Mouse (Mus musculus): ENCODE data around the gene Aox2.

The Aox2 gene

DNA sequence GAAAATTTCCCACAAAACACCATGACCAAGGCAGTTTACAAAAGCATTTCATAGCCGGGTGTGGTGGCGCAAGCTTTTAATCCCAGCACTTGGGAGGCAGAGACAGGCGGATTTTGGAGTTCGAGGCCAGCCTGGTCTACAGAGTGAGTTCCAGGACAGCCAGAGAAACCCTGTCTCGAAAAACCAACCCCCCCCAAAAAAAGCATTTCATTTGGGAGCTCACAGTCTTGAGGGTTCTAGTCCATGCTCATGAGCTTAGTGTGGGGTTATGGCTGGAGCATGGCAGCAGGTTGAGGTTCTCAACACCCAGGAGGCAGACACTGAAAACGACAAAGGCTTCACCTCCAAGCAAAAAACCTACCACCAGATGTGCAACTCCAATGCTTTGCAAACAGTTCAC, 130.0 kb downstream of the Aox2 start:
- DNase-seq: no peak

GRCm38 (mm10) chr1:58409553-58410197, 131.5 kb downstream of the Aox2 start:
- DNase-seq: no peak

- DNase-seq: no peak
Measured at GRCm38 (mm10) chr1:58410198-58410588, 132.1 kb downstream of the Aox2 start.

DNA sequence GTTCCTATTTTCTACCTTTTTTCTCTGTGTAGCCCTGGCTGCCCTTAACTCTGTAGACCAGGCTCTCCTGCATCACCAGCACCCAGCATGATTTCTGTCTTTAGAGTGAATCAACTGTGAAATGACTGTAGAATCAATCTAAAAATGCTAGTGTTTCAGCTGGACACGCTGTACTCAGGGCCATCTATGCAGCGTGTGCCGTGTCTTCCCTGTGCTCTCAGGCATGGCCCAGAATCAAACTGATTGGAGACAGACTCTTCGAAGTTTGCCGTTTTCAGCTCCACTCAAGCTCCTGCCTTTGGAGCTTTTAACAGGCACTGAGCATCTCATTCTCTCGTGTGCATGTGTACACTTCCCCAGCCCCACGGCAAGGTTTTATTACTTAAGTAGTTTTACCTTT, 132.7 kb downstream of the Aox2 start:
- no peak for DNase-seq

- DNase-seq: no peak
Measured at GRCm38 (mm10) chr1:58415442-58415841, 137.3 kb downstream of the Aox2 start.

DNA sequence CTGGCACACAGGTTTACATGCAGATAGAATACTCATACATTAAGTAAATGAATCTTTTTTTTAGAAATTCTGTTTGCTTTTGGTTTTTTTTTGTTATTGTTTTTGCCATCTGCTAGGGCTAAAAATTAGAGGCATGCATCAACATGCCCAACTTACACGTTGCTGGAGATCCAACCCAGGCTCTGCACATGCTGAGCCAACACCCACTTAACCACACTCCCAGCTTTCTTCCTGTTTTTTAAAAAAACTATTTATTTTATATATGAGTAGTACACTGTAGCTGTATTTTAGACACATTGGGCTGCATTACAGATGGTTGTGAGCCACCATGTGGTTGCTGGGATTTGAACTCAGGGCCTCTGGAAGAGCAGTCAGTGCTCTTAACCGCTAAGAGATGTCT, 137.9 kb downstream of the Aox2 start:
- DNase-seq: no peak

GRCm38 (mm10) chr1:58420032-58420431, 141.9 kb downstream of the Aox2 start:
- no peak for DNase-seq

DNA sequence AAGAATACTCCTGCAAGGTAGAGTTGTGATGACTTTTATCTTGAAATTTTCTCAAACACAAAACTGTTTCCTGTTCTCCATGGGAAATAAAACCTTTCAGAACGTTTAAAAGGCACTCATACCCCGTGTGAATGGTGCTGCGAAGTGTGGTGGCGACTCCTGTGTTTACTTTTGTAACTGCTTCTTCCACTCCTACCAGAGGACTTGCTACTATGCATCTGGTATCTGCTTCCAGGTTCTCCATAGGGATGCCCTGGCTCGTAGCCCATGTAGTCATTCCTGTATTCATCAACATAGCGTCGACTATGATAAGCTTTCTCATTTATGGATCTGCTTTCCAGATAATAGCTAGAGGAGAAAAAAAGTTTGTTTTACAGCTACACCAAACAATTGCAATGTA, 142.8 kb downstream of the Aox2 start:
- DNase-seq: peak; percentile 56

- peak; percentile 37 for DNase-seq
Measured at GRCm38 (mm10) chr1:58422879-58423278, 144.8 kb downstream of the Aox2 start.

DNA sequence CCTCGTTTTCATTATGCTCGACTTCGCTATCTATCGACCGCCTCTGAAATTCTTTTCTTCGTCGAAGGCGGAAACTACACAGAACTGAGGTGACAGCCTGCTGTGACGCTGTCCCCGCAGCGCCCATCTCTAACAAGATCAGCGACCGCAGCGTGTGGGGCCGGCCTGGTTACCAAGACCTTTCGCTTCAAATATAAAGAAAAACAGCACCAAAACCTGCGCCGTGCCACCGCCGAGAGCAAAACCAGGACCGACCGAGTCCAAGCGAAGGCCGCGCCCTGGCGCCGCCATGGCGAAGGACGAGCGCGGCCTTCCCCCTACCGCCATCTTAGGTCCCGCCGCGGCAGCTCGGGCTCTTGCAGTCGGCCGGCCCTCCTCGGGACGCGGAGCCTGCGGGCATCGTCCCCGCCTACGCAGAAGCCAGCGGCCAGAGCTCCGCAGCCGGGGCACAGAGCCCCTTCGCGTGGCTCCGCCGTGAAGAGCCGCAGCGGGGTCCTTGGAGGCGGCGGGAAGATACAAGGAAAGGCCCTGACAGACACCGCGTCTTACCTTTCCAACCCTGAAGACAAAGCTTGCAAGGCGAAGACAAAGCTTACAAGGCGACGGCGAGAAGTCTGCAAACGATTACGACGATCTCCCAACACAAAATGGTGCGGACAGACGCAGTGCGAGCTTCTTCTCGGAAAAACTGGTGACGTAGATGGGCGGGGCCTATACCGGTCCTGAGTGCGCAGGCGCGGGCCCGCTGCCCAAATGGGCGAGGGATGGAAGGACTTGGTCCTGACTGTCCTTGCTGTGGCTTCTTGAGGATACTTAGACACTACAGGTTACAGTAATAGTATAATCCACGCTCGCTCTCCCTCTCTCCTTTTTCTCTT, 145.5 kb downstream of the Aox2 start, which contains the start of gene Clk1:
Gene Clk1, minus strand, starts transcription at position 696 of the 878 bp plus-strand sequence.
- DNase-seq: peak; percentile 96

GRCm38 (mm10) chr1:58424551-58424950, 146.4 kb downstream of the Aox2 start:
- DNase-seq: peak; percentile 36

Measured in cerebellum, adult 11-12 months (tissue).